Mouse (Mus musculus) limb, embryonic 15.5 days (tissue): ENCODE data around the gene Tars2. TPM values are rescaled to one million over a fixed set of nuclear protein-coding genes. Genes with fewer than 3 reads are reported as not detected.
"Not testable (repeated sequence)": the region's sequence is repeated elsewhere in the genome, so short reads cannot be mapped to it uniquely, and the experiment has no call there.

Experiments
- ATAC-seq: fragments of 200-750 bp; cut with Nextera tagmentation; 2 replicates; pipeline ENCODE4 v1.8.0; 2017; ENCODE audit warnings: low read depth, moderate TSS enrichment; ENCODE audit not compliant: insufficient number of reproducible peaks, low FRiP score, low TSS enrichment
- H3K27ac ChIP-seq: fragments of 300-500 bp; sonication (generic); 2 replicates; pipeline ENCODE4 v1.5.1; 2015; ENCODE audit warnings: moderate library complexity, mild to moderate bottlenecking, inconsistent platforms
- H3K27me3 ChIP-seq: fragments of 300-500 bp; sonication (generic); 2 replicates; pipeline ENCODE4 v1.6.1; 2015; ENCODE audit warnings: inconsistent platforms
- H3K36me3 ChIP-seq: fragments of 300-500 bp; sonication (generic); 2 replicates; pipeline ENCODE4 v1.6.1; 2015; ENCODE audit warnings: inconsistent platforms
- H3K4me1 ChIP-seq: fragments of 300-500 bp; sonication (generic); 2 replicates; pipeline ENCODE4 v1.6.1; 2015; ENCODE audit warnings: inconsistent platforms
- H3K4me2 ChIP-seq: fragments of 300-500 bp; sonication (generic); 2 replicates; pipeline ENCODE4 v1.6.1; 2015; ENCODE audit warnings: mild to moderate bottlenecking, inconsistent platforms
- H3K4me3 ChIP-seq: fragments of 300-500 bp; sonication (generic); 2 replicates; pipeline ENCODE4 v1.5.1; 2015; ENCODE audit warnings: mild to moderate bottlenecking, inconsistent platforms
- H3K9ac ChIP-seq: fragments of 300-500 bp; sonication (generic); 2 replicates; pipeline ENCODE4 v1.6.1; 2015; ENCODE audit warnings: inconsistent platforms
- H3K9me3 ChIP-seq: fragments of 300-500 bp; sonication (generic); 2 replicates; pipeline ENCODE4 v1.6.1; 2016; ENCODE audit warnings: inconsistent platforms
- WGBS: fragments of 180-500 bp; shearing (Covaris S2); methylation state at CpG from one replicate; pipeline ENCODE4 v1.1.7; 2015; 5-methylcytosine and 5-hydroxymethylcytosine counted together
- microRNA-seq: library from miRNA; unstranded; fragments of <30 nt; microRNA quantifications from one replicate; pipeline ENCODE4, GENCODE M21; 2016
- polyA plus RNA-seq: library from polyadenylated mRNA; unstranded; fragments of >200 nt; fragmentation: Nextera tagmentation; extraction: Ambion mirVana; gene quantifications from 2 replicates; pipeline ENCODE4 v1.2.1, GENCODE M21; 2015

The Tars2 gene
- polyA plus RNA-seq, 1 experiment from 2014 or later, result 39.8 TPM

DNA sequence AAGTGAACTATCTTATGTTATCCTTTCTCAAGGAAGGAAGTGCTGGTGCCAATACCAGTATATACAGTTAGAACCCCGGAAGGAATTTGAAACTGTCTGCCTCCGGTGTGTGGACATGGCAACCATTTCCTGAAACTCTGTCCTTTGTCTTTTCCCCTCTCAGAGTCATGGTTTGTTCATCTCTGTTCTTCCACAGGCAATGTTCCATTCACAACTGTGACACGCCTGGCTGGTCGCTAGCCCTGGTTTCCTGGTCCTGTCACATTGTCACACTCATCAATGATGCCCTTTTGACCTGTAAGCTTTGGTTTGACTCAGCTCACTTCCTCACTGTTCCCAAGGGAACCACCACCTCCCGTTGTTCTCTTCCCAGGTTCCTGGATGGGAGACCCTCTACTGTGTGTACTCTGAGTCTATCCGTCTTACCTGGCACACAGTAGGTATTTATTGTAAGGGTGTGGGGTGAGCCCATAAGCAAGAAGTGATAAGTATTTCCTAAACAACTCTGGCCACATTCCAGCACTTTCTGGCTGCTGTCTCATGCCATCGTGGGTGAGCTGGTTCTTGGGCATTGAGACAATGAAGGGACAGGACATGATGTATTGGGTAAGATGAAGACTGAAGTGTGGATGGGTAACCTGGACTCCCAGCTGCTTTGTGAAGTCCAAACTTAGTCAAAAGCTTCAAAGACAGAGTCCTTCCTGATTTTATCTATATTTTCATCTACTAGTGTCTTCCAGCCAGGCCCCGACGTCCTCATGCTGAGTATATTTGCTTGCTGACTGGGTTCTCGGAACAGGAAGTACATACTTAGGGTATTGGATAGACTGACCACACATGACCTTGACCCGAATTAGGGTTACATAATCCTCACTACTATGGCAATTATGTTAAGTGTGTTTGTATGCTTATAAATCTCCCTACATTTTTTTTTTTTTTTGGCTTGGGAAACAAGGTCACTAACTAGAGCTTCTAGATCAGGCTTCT lies 65.9 kb downstream of the Tars2 start:
- Histone ChIP-seq H3K4me3 (no peak overlapping the region), H3K9ac (no peak overlapping the region), H3K27me3 (no peaks in the 10 kb centered on the region), H3K27ac (no peak overlapping the region), H3K9me3 (no peaks in the 10 kb centered on the region), H3K36me3 (no peaks in the 10 kb centered on the region), H3K4me1 (peaks cover 12% of the 10 kb centered on the region; the same call in 1 of the 2 replicates), H3K4me2 (no peak overlapping the region)
- ATAC-seq, result no peak
- WGBS, result 77% methylated on average over 11 of the region's 11 CpGs

DNA sequence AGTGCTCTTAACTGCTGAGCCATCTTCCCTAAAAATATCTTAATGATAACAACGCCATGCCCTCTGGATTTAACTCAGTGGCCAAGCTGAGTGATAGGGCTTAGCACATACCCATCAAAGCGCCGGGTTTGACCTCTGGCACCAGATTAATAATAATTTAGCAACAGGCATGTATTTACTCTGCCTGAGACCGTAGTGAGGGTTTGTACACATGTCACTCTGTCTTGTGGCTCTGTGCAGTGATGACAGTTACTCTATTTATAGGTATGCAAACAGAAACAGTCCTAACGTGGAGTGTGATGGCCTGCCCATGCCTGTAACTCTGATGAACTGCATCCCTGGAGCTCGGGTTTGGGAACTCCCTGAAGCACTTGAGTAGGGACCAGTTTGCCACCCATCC lies 67.3 kb downstream of the Tars2 start:
- no peak overlapping the region for H3K9ac ChIP-seq
- H3K9me3 ChIP-seq, result no peaks in the 10 kb centered on the region
- H3K4me1 ChIP-seq, result peaks cover 26% of the 10 kb centered on the region
- H3K27me3 ChIP-seq, result no peaks in the 10 kb centered on the region
- WGBS, result 69% methylated on average over 6 of the region's 6 CpGs
- no peak overlapping the region for H3K4me3 ChIP-seq
- no peaks in the 10 kb centered on the region for H3K36me3 ChIP-seq
- no peak overlapping the region for H3K4me2 ChIP-seq
- no peak overlapping the region for H3K27ac ChIP-seq
- no peak for ATAC-seq

DNA sequence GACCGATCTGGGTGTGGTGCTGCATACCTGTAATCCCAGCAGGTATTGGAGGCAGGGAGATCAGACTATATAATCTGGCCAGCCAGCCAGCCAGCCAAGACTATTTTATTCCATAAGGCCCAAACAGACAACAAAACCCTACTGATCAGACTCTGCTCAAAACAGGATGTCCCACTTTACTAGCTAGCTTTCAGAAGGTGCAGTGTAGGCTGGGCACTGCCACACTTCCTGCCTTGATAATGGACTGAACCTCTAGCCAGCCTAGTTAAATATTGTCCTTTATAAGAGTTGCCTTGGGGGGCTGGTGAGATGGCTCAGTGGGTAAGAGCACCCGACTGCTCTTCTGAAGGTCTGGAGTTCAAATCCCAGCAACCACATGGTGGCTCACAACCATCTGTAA lies 69.5 kb downstream of the Tars2 start:
- not testable (repeated sequence) for H3K27ac ChIP-seq, ATAC-seq, H3K4me3 ChIP-seq, H3K4me2 ChIP-seq, H3K36me3 ChIP-seq, H3K9me3 ChIP-seq, H3K9ac ChIP-seq, H3K27me3 ChIP-seq
- peaks cover 42% of the 10 kb centered on the region for H3K4me1 ChIP-seq
- 97% methylated on average over 2 of the region's 2 CpGs for WGBS

Small RNAs within 50 kb of the gene (microRNA-seq; reads per million reads assigned to microRNA genes)
- not detected for gene Mir7014

Other genes starting within 250 kb of the Tars2 start
- gene Ctss, start 233.4 kb downstream of the Tars2 start, polyA plus RNA-seq, result 20.9 and 23.8 TPM in 2 replicates
- not detected in 2 replicates for gene Hormad1, start 200.5 kb downstream of the Tars2 start, polyA plus RNA-seq
- gene Golph3l, start 171.3 kb downstream of the Tars2 start, polyA plus RNA-seq, result 29.4 and 29.9 TPM in 2 replicates
- gene Ensa, start 135.2 kb downstream of the Tars2 start, polyA plus RNA-seq, result 73.4 and 74.7 TPM in 2 replicates
- gene Mcl1, start 101.4 kb downstream of the Tars2 start, polyA plus RNA-seq, result 35.2 and 46.1 TPM in 2 replicates
- 5.4 and 11.2 TPM in 2 replicates for gene Adamtsl4, start 72.3 kb downstream of the Tars2 start, polyA plus RNA-seq
- gene Ecm1, start 20.6 kb downstream of the Tars2 start, polyA plus RNA-seq, result 23.7 and 35.8 TPM in 2 replicates
- 19.3 and 19.6 TPM in 2 replicates for gene Rprd2, start 58.7 kb upstream of the Tars2 start, polyA plus RNA-seq
- 41.2 and 46.1 TPM in 2 replicates for gene Prpf3, start 95.7 kb upstream of the Tars2 start, polyA plus RNA-seq
- gene Mrps21, start 111.3 kb upstream of the Tars2 start, polyA plus RNA-seq, result 267 and 300 TPM in 2 replicates
- gene Ciart, start 122.0 kb upstream of the Tars2 start, polyA plus RNA-seq, result 11.9 and 13.6 TPM in 2 replicates
- 24.9 and 26.4 TPM in 2 replicates for gene BC028528, start 131.8 kb upstream of the Tars2 start, polyA plus RNA-seq
- 30.2 and 35.9 TPM in 2 replicates for gene Aph1a, start 133.8 kb upstream of the Tars2 start, polyA plus RNA-seq
- 5.6 and 8.9 TPM in 2 replicates for gene Car14, start 144.5 kb upstream of the Tars2 start, polyA plus RNA-seq
- gene Anp32e, start 169.0 kb upstream of the Tars2 start, polyA plus RNA-seq, result 167 and 177 TPM in 2 replicates
- gene Plekho1, start 235.8 kb upstream of the Tars2 start, polyA plus RNA-seq, result 35.2 and 39.2 TPM in 2 replicates